Mouse (Mus musculus) urinary bladder, postnatal 25 days (tissue): ENCODE data around the gene Coro7.
A peak's percentile ranks its signal among the peaks of the same experiment; 100 is the strongest.
"Not testable (repeated sequence)": the region's sequence is repeated elsewhere in the genome, so short reads cannot be mapped to it uniquely, and the experiment has no call there.

Source experiments
- DNase-seq: peaks from one replicate; pipeline ENCODE4 v3.0.0; 2022; ENCODE audit warnings: low spot score

Gene Coro7

GRCm38 (mm10) chr16:4679121-4680018, at the start of gene Coro7:
Gene Coro7 (minus strand): TSS chr16:4679777.
- DNase-seq, result peak; percentile 77

- DNase-seq, result no peak
Observed at GRCm38 (mm10) chr16:4727963-4728362, 48.4 kb upstream of the Coro7 start.

GRCm38 (mm10) chr16:4727526-4727925, 47.9 kb upstream of the Coro7 start:
- no peak for DNase-seq

- DNase-seq, result no peak
Observed at GRCm38 (mm10) chr16:4726528-4727128, 47.1 kb upstream of the Coro7 start.

- peak; percentile 96 for DNase-seq
Observed at GRCm38 (mm10) chr16:4725780-4726527, 46.4 kb upstream of the Coro7 start, which contains the start of gene Hmox2. Gene Hmox2 (plus strand): TSS chr16:4726361.

- no peak for DNase-seq
Observed at GRCm38 (mm10) chr16:4725266-4725665, 45.7 kb upstream of the Coro7 start.

GRCm38 (mm10) chr16:4722915-4723209, 43.3 kb upstream of the Coro7 start:
- no peak for DNase-seq

GRCm38 (mm10) chr16:4722128-4722914, 42.7 kb upstream of the Coro7 start:
- no peak for DNase-seq

GRCm38 (mm10) chr16:4718753-4719518, 39.4 kb upstream of the Coro7 start, which contains the start of gene Nmral1:
Gene Nmral1 (minus strand): TSS chr16:4719356.
- peak; percentile 34 for DNase-seq

GRCm38 (mm10) chr16:4717866-4718265, 38.3 kb upstream of the Coro7 start:
- DNase-seq, result no peak

- DNase-seq, result no peak
Observed at GRCm38 (mm10) chr16:4713861-4714710, 34.5 kb upstream of the Coro7 start.

- no peak for DNase-seq
Observed at GRCm38 (mm10) chr16:4711173-4711572, 31.6 kb upstream of the Coro7 start.

- DNase-seq, result no peak
Observed at GRCm38 (mm10) chr16:4705541-4705940, 26.0 kb upstream of the Coro7 start.

- DNase-seq, result no peak
Observed at GRCm38 (mm10) chr16:4702646-4703045, 23.1 kb upstream of the Coro7 start.

- DNase-seq, result no peak
Observed at GRCm38 (mm10) chr16:4701211-4701610, 21.6 kb upstream of the Coro7 start.

GRCm38 (mm10) chr16:4689371-4689770, 9.8 kb upstream of the Coro7 start:
- DNase-seq, result not testable (repeated sequence)

- DNase-seq, result no peak
Observed at GRCm38 (mm10) chr16:4684457-4684791, 4.8 kb upstream of the Coro7 start.

GRCm38 (mm10) chr16:4683581-4684456, 4.2 kb upstream of the Coro7 start:
- DNase-seq, result peak; percentile 98

- DNase-seq, result no peak
Observed at GRCm38 (mm10) chr16:4683193-4683580, 3.6 kb upstream of the Coro7 start.
